Mouse (Mus musculus): ENCODE measurements around the gene Vrk3. TPM values are rescaled to one million over a fixed set of nuclear protein-coding genes. Genes with fewer than 3 reads are reported as not detected.
A peak's percentile ranks its signal among the peaks of the same experiment; 100 is the strongest.

Vrk3 gene
- polyA plus RNA-seq, 1 experiment from 2014 or later: 36.7 TPM

DNA sequence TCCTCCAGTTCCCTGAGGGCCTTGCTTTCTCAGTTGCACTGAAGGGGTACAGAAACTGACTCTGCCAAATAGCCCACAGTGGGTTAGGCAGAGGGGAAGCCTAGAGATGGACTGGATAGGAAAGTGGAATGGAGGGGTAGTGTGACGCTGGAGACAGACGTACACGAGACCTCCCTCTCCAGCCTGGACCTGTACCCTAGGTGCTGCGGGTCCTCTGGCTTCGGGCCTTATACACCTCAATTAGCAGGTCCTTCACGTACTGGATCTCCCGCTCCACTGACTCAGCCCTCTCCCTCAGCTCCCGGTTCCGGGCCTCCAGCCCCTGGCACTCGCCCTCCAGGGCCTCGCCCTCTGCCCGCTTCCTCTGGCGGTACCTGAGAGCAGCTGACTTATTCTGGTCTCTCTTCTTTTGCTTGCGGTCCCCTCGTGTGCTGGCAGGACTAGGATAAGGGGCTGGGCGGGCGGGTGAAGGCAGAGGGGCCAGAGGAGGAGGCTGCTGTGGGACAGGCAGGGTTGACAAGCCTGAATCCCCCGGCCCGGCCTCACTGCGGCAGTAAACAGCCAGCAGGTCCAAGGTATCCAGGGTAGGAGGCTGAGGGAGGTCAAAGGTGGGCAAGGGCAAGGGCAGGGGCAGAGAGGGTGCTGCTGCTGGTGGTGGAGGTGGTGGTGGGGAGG lies 64.6 kb downstream of the Vrk3 start:
- 88% methylated on average over 20 of the region's 20 CpGs for WGBS
- H3K9ac ChIP-seq: no peak overlapping the region

DNA sequence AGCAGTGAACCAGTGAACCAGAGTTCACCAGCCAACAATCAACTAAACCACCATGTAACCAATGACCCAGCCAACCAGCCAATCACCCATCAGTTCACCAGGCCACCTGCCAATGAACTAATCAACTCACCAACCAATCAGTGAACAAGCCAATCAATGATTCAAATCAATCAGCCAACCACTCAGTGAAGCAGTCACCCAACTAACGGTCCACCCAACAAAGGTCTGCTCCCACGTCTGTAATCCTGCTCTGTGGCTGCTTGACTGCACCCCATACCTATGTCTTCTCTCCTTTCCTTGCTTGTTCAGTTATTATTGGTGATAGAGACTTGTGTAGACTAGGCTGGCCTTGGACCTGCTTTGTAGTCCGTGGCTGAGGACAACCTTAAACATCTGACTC lies 65.8 kb downstream of the Vrk3 start:
- no peak for ATAC-seq (ENCODE audit: insufficient number of reproducible peaks, insufficient read depth, low FRiP score, low TSS enrichment)
- Histone ChIP-seq H3K27me3 (no peaks in the 10 kb centered on the region), H3K9ac (no peak overlapping the region), H3K4me2 (replicated peaks) (no peak overlapping the region), H3K4me3 (no peak overlapping the region), H3K36me3 (peaks cover 20% of the 10 kb centered on the region; the same call in 1 of the 2 replicates), H3K4me1 (peaks cover 23% of the 10 kb centered on the region), H3K27ac (no peak overlapping the region), H3K9me3 (no peaks in the 10 kb centered on the region)
- 93% methylated on average over 3 of the region's 3 CpGs for WGBS

More for the DNA sequence above, 64.6 kb downstream of the Vrk3 start:
- Histone ChIP-seq H3K9me3 (no peaks in the 10 kb centered on the region), H3K4me2 (replicated peaks) (no peak overlapping the region), H3K4me1 (peaks cover 11% of the 10 kb centered on the region), H3K27me3 (no peaks in the 10 kb centered on the region), H3K4me3 (no peak overlapping the region), H3K36me3 (peaks cover 20% of the 10 kb centered on the region; the same call in 1 of the 2 replicates), H3K27ac (no peak overlapping the region)
- no peak for ATAC-seq (ENCODE audit: insufficient number of reproducible peaks, insufficient read depth, low FRiP score, low TSS enrichment)

DNA sequence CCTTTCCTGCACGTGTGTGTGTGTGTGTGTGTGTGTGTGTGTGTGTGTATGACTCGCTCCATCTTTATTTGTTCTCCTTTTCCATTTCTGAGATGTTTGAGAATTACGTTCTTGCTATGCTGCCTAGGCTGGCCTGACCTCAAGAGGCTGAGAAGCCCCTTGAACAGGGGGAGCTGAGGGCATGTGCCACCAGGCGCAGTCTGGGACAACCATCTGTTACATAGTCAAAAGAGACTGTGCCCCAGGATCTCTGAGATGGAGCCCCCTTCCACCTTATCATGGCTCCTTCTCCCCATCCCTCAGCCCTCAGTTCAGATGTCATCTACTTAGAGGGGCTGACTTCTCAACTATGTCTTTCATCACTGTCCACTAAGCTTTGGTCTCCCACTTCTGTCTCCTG lies 66.2 kb downstream of the Vrk3 start:
- peaks cover 27% of the 10 kb centered on the region for H3K4me1 ChIP-seq
- H3K27me3 ChIP-seq: no peaks in the 10 kb centered on the region
- H3K9me3 ChIP-seq: no peaks in the 10 kb centered on the region
- peak overlapping the region; percentile 72; the same call in 1 of the 2 replicates for H3K4me3 ChIP-seq
- WGBS: 93% methylated on average over 4 of the region's 4 CpGs
- H3K27ac ChIP-seq: no peak overlapping the region
- H3K9ac ChIP-seq: no peak overlapping the region
- no peak for ATAC-seq (ENCODE audit: insufficient number of reproducible peaks, insufficient read depth, low FRiP score, low TSS enrichment)
- peak overlapping the region; percentile 53 for H3K4me2 ChIP-seq (replicated peaks)
- H3K36me3 ChIP-seq: peaks cover 20% of the 10 kb centered on the region; the same call in 1 of the 2 replicates

DNA sequence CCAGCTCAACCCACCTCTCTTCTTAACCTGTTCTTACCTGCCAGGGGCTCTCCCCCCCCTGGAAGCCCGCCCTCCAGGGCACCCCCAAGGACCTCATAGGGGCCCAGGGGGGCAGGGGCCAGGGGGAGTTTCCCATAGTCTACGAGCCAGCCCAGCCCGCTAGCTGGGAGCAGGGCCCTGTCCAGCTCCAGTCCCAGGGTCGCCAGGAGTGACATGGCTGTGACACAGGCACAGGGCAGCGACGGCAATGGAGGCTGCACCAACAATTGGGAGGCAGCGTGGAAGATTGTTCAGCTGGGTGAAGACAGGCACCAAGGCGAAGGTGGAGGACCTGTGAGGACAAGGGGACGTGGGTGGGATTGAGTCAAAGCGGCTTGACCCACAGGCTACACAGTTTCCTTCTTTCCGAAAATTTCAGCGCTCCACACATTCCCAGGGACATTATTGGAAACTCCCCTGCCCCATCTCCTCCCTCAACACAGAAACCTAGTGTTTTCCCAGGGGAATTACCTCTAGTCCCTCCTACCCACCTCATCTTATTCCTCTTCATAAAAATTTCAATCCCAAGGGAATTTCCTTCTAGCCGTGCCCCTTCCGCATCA lies 66.8 kb downstream of the Vrk3 start:
- ATAC-seq (ENCODE audit: insufficient number of reproducible peaks, insufficient read depth, low FRiP score, low TSS enrichment): no peak
- H3K36me3 ChIP-seq: peaks cover 20% of the 10 kb centered on the region; the same call in 1 of the 2 replicates
- 38% methylated on average over 13 of the region's 14 CpGs for WGBS
- H3K9me3 ChIP-seq: no peaks in the 10 kb centered on the region
- peak overlapping the region; percentile 53 for H3K4me2 ChIP-seq (replicated peaks)
- peak overlapping the region; percentile 94 for H3K27ac ChIP-seq
- no peaks in the 10 kb centered on the region for H3K27me3 ChIP-seq
- peak overlapping the region; percentile 24; the same call in 1 of the 2 replicates for H3K9ac ChIP-seq
- H3K4me3 ChIP-seq: peak overlapping the region; percentile 72
- H3K4me1 ChIP-seq: peaks cover 33% of the 10 kb centered on the region

DNA sequence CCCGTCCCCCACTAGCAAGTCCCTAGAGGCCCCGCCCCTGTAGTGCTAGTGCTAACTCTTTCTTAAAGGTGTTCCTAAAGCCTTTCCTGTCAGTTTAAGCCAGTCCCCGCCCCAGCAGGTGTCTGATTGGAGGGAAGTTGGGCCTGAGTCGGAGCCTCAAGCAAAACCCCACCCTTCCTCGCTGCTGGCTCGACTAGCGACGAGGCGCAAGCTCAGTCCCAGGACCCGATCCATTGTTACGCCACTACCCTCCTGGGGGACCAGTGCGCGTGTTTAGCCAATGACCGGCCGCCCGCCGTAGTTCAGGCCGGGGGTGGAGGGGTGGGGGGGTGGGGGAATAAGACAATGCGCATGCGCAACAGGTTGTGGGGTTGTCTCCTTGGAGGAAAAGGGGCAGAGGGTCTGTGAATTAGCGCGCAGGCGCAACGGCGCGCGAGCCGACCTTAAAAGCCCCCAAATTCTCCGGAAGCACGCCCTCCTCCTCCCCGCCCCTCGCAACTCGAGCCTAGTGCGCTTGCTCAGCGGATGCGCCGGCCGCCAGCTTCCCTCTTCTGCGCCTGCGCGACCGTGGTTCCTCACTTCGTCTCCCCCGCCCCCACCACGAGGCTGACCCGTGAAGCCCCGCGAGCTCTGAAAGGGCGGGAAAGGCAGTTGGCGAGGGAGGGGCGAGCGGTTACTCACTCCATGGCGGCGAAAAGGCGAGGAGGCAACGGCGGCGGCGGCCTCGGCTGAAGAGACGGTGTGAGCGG lies 67.7 kb downstream of the Vrk3 start, which contains the start of the genes Nup62 and Il4i1:
Nup62 (plus strand) TSS at position 368 of the 749 bp plus-strand sequence.
Il4i1 (plus strand) TSS at position 667 of the 749 bp plus-strand sequence.
- peak; percentile 94 for ATAC-seq (ENCODE audit: insufficient number of reproducible peaks, insufficient read depth, low FRiP score, low TSS enrichment)
- WGBS: under 1% methylated on average over 62 of the region's 62 CpGs
- peaks cover 36% of the 10 kb centered on the region for H3K4me1 ChIP-seq

DNA sequence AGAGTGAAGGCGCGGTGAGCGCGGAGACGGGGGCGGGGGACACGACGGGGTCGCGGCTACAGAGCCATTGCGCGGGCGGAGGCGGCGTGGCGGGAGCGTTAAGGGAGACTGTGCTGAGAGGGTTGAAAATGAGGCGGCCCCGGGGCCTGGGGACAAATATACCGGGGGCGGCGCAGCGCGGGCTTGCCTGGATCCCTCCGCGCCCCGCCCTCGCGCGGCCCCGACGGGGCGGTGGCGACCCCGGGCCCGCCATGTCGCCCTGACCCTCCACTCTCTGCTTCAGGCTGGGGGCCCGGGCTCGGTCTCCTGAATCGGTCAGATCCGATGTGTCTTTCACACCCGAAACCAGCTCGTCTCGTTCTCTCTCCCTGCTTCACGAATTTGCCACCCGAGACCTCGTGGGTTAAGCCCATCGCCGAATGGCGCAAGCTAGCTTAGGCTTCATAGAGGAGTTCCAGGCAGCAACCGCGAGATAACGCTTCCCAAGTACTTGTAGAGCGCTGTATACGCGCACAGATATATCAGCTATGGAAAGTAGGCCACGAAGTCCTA lies 68.3 kb downstream of the Vrk3 start, which contains the start of gene Atf5:
Atf5 (minus strand) TSS at position 189 of the 552 bp plus-strand sequence.
- no peaks in the 10 kb centered on the region for H3K27me3 ChIP-seq
- peak within 1 kb of the TSS; percentile 82 for H3K9ac ChIP-seq
- under 1% methylated on average over 57 of the region's 57 CpGs for WGBS
- H3K36me3 ChIP-seq: 0 out of 2 replicates have a peak, but pooled peaks cover 9% of the 10 kb centered on the region
- peaks cover 36% of the 10 kb centered on the region for H3K4me1 ChIP-seq
- peak within 1 kb of the TSS; percentile 90 for H3K4me2 ChIP-seq (replicated peaks)
- peak within 1 kb of the TSS; percentile 94 for H3K27ac ChIP-seq
- H3K4me3 ChIP-seq: peak within 1 kb of the TSS; percentile 72
- no peaks in the 10 kb centered on the region for H3K9me3 ChIP-seq
- no peak; the same call in none of the 2 replicates for ATAC-seq (ENCODE audit: insufficient number of reproducible peaks, insufficient read depth, low FRiP score, low TSS enrichment)

More for the DNA sequence above, 67.7 kb downstream of the Vrk3 start, which contains the start of the genes Nup62 and Il4i1:
- H3K9ac ChIP-seq: peak within 1 kb of the TSS; percentile 82
- H3K4me2 ChIP-seq (replicated peaks): peak within 1 kb of the TSS; percentile 90
- H3K27ac ChIP-seq: peak within 1 kb of the TSS; percentile 94
- H3K9me3 ChIP-seq: no peaks in the 10 kb centered on the region
- H3K36me3 ChIP-seq: peaks cover 15% of the 10 kb centered on the region; the same call in 1 of the 2 replicates
- peak within 1 kb of the TSS; percentile 72 for H3K4me3 ChIP-seq
- H3K27me3 ChIP-seq: no peaks in the 10 kb centered on the region

DNA sequence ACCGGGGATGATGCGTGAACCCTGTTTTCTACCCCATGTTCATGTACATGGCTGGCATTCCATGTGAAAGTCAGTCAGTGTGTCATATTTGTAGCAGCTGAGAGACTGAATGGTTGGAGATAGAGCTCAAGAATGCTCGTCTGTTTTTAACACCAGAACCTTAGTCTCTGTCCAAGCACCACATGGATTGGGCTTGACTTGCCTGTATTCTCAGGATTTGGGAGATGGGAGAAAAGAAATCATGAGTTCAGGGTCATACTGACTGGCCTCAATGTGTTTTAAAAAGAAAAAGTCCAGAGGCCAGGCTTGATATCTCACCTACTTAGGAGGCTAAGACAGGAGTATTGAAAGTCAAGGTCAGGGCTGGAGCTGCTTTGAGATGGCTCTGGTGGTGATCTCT lies 69.2 kb downstream of the Vrk3 start:
- 24% methylated on average over 3 of the region's 3 CpGs for WGBS
- Histone ChIP-seq H3K27ac (peak overlapping the region; percentile 94), H3K4me2 (replicated peaks) (peak overlapping the region; percentile 90), H3K9me3 (no peaks in the 10 kb centered on the region), H3K4me1 (peaks cover 36% of the 10 kb centered on the region), H3K4me3 (peak overlapping the region; percentile 72), H3K27me3 (no peaks in the 10 kb centered on the region), H3K36me3 (0 out of 2 replicates have a peak, but pooled peaks cover 7% of the 10 kb centered on the region), H3K9ac (peak overlapping the region; percentile 82)
- no peak for ATAC-seq (ENCODE audit: insufficient number of reproducible peaks, insufficient read depth, low FRiP score, low TSS enrichment)

DNA sequence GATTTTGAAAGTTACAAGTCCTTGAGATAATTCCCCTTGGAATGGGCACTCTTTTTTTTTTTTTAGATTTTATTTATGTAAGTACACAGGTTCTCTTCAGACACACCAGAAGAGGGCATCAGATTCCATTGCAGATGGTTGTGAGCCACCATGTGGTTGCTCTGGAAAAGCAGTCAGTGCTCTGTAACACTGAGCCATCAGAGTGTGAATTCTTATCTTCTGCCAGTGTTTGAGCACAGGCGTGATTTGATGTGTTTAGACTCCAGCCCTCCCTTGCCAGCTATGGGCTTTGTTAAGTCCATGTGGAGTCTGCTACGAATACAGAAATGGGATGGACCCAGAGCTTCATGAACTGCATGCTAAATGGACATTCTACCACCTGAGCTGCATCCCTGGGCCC lies 70.0 kb downstream of the Vrk3 start:
- H3K9me3 ChIP-seq: no peaks in the 10 kb centered on the region
- WGBS: 51% methylated on average over 2 of the region's 2 CpGs
- H3K27me3 ChIP-seq: no peaks in the 10 kb centered on the region
- H3K4me2 ChIP-seq (replicated peaks): peak overlapping the region; percentile 90
- peak overlapping the region; percentile 72 for H3K4me3 ChIP-seq
- no peak for ATAC-seq (ENCODE audit: insufficient number of reproducible peaks, insufficient read depth, low FRiP score, low TSS enrichment)
- 0 out of 2 replicates have a peak overlapping the region, but pooled peaks have one; percentile 82 for H3K9ac ChIP-seq
- 0 out of 2 replicates have a peak, but pooled peaks cover 7% of the 10 kb centered on the region for H3K36me3 ChIP-seq
- no peak overlapping the region for H3K27ac ChIP-seq
- H3K4me1 ChIP-seq: peaks cover 41% of the 10 kb centered on the region

DNA sequence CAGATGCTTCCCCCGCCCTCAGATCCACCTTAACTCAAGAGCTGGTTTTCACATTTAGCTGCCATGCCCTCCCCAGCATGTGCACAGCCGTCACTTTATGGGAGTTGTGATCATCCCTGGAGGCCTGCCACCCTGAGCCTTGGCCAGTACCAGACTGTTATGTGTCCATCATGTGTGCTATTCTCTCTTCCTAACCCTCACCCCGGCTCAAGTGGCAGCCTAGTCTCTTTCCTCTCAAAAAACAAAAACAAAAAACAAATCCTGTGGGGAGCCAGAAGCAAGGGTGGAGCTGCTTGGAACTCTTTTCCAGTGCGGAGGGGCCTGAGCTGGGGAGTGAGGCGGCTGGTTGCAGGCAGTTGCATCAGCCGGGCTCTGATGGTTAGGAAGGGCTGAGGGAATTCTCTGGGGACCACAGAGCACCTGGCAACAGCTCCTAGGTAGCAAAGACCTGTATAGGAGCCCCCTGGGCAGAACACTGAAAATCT lies 70.6 kb downstream of the Vrk3 start:
- ATAC-seq (ENCODE audit: insufficient number of reproducible peaks, insufficient read depth, low FRiP score, low TSS enrichment): no peak
- peak overlapping the region; percentile 72 for H3K4me3 ChIP-seq
- WGBS: 44% methylated on average over 6 of the region's 6 CpGs
- 0 out of 2 replicates have a peak, but pooled peaks cover 6% of the 10 kb centered on the region for H3K36me3 ChIP-seq
- H3K9me3 ChIP-seq: no peaks in the 10 kb centered on the region
- H3K9ac ChIP-seq: peak overlapping the region; percentile 21; the same call in 1 of the 2 replicates
- H3K27ac ChIP-seq: 0 out of 2 replicates have a peak overlapping the region, but pooled peaks have one; percentile 11
- no peaks in the 10 kb centered on the region for H3K27me3 ChIP-seq
- H3K4me2 ChIP-seq (replicated peaks): peak overlapping the region; percentile 90
- H3K4me1 ChIP-seq: peaks cover 47% of the 10 kb centered on the region

DNA sequence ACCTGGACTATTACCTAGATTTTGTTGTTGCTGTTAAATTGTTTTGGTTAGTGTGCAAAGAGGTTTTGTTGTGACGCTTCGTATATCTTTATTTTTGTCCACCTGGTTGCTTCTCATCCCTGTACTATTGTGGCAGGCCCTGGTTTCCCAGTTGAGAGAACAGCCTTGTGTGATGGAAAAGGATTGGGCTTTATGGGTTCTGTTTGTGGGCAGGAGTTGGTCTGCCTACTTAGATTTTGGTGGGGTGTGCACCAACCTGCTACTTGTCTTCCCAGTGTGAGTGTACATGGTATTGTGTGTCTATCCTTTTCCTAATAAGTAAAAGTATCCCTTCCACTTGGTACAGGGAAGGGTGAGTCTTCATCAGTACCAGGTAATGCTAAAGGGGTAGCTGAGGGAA lies 71.2 kb downstream of the Vrk3 start:
- 100% methylated on average over 2 of the region's 2 CpGs for WGBS
- Histone ChIP-seq H3K27ac (no peak overlapping the region), H3K9me3 (no peaks in the 10 kb centered on the region), H3K4me3 (peak overlapping the region; percentile 72; the same call in 1 of the 2 replicates), H3K4me1 (peaks cover 51% of the 10 kb centered on the region), H3K9ac (peak overlapping the region; percentile 21; the same call in 1 of the 2 replicates), H3K36me3 (no peaks in the 10 kb centered on the region), H3K27me3 (no peaks in the 10 kb centered on the region), H3K4me2 (replicated peaks) (peak overlapping the region; percentile 90)
- ATAC-seq (ENCODE audit: insufficient number of reproducible peaks, insufficient read depth, low FRiP score, low TSS enrichment): no peak

DNA sequence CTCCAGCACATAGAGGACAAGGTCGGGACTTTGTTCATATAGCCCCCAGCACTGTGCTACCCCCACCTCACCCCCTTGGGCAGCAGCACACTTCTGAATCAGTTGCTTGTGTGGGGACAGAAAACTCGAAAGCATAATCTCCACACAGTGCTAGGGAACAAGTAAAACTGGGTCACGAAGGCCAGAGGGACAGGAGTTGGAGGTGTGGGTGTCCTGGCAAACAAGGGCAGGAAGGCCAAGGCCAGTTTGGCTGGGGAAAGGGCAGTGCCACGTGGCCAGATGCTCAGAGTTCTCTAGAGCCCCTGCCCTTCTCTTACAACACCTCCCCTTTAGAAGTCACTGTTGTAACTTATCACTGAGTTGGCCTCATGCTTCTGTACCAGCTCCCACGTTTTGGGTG lies 71.7 kb downstream of the Vrk3 start:
- 56% methylated on average over 5 of the region's 5 CpGs for WGBS
- H3K27me3 ChIP-seq: no peaks in the 10 kb centered on the region
- H3K9ac ChIP-seq: no peak overlapping the region
- peak overlapping the region; percentile 90 for H3K4me2 ChIP-seq (replicated peaks)
- H3K9me3 ChIP-seq: no peaks in the 10 kb centered on the region
- no peak overlapping the region for H3K27ac ChIP-seq
- H3K36me3 ChIP-seq: no peaks in the 10 kb centered on the region
- H3K4me3 ChIP-seq: no peak overlapping the region
- H3K4me1 ChIP-seq: peaks cover 54% of the 10 kb centered on the region
- ATAC-seq (ENCODE audit: insufficient number of reproducible peaks, insufficient read depth, low FRiP score, low TSS enrichment): no peak
